ENCODE assay signal across 8 mouse cellular contexts in genomic region chr15:99415793-99416192, GRCm38 (mm10). TPM values are rescaled to one million over a fixed set of nuclear protein-coding genes. Genes with fewer than 3 reads are reported as not detected.
DNase-seq lines count a peak whose midpoint lies in the region; ATAC-seq lines count a peak whose summit lies in the region.

No protein-coding gene starts in this region.

- no peaks in the 10 kb centered on the region for H3K27me3 ChIP-seq in forebrain, embryonic 14.5 days (replicated peaks; ENCODE audit: control insufficient read depth, insufficient read depth, low read length)
- no peaks in the 10 kb centered on the region for H3K27me3 ChIP-seq in forebrain, embryonic 13.5 days
- no peaks in the 10 kb centered on the region for H3K27me3 ChIP-seq in midbrain, embryonic 14.5 days (ENCODE audit: control insufficient read depth, insufficient read depth, low read length)
- no peaks in the 10 kb centered on the region for H3K27me3 ChIP-seq in midbrain, embryonic 16.5 days (ENCODE audit: control insufficient read depth, insufficient read depth, low read depth, low read length)

- H3K36me3 ChIP-seq in forebrain, embryonic 14.5 days (ENCODE audit: control insufficient read depth, insufficient read depth, low read length) = no peaks in the 10 kb centered on the region
- H3K36me3 ChIP-seq in forebrain, embryonic 13.5 days (ENCODE audit: poor library complexity, severe bottlenecking) = no peaks in the 10 kb centered on the region
- H3K36me3 ChIP-seq in midbrain, embryonic 14.5 days (ENCODE audit: control insufficient read depth, insufficient read depth, low read length) = 0 out of 2 replicates have a peak, but pooled peaks cover 2% of the 10 kb centered on the region
- no peaks in the 10 kb centered on the region for H3K36me3 ChIP-seq in midbrain, embryonic 16.5 days (ENCODE audit: control insufficient read depth, insufficient read depth, low read length)

- H3K4me3 ChIP-seq in forebrain, embryonic 14.5 days (ENCODE audit: low read depth, low read length) = no peak overlapping the region
- H3K4me3 ChIP-seq in forebrain, embryonic 13.5 days = no peak overlapping the region
- H3K4me3 ChIP-seq in midbrain, embryonic 14.5 days (replicated peaks; ENCODE audit: low read depth, low read length) = no peak overlapping the region
- H3K4me3 ChIP-seq in midbrain, embryonic 16.5 days (ENCODE audit: low read depth, low read length) = no peak overlapping the region

- no peak overlapping the region for H3K9ac ChIP-seq in forebrain, embryonic 14.5 days (ENCODE audit: low read length)
- H3K9ac ChIP-seq in forebrain, embryonic 13.5 days = no peak overlapping the region
- H3K9ac ChIP-seq in midbrain, embryonic 14.5 days (replicated peaks; ENCODE audit: low read length) = no peak overlapping the region
- H3K9ac ChIP-seq in midbrain, embryonic 16.5 days (ENCODE audit: low read depth, low read length) = no peak overlapping the region

- DNase-seq in forebrain, embryonic 14.5 days (ENCODE audit: low spot score) = peak; percentile 35
- peak; percentile 58 for DNase-seq in midbrain, embryonic 14.5 days
- peak; percentile 66 to 74 for DNase-seq in cerebellum, adult 18-20 months
- peak; percentile 66 for DNase-seq in kidney, postnatal 14 days
- peak; percentile 88 for DNase-seq in naive thymus-derived CD4-positive, alpha-beta T cell, adult 2 months (ENCODE audit: low read depth)

- WGBS in forebrain, embryonic 14.5 days = 16% methylated on average over 2 of the region's 2 CpGs
- 18% methylated on average over 2 of the region's 2 CpGs for WGBS in forebrain, embryonic 13.5 days
- 23% methylated on average over 2 of the region's 2 CpGs for WGBS in midbrain, embryonic 14.5 days
- 18% methylated on average over 2 of the region's 2 CpGs for WGBS in midbrain, embryonic 16.5 days

- H3K9me3 ChIP-seq in forebrain, embryonic 14.5 days (replicated peaks; ENCODE audit: control insufficient read depth, low read length) = no peaks in the 10 kb centered on the region
- H3K9me3 ChIP-seq in forebrain, embryonic 13.5 days (replicated peaks) = no peaks in the 10 kb centered on the region
- H3K9me3 ChIP-seq in midbrain, embryonic 14.5 days (ENCODE audit: control insufficient read depth, low read length) = no peaks in the 10 kb centered on the region
- H3K9me3 ChIP-seq in midbrain, embryonic 16.5 days (replicated peaks; ENCODE audit: control insufficient read depth, low read length, poor library complexity, severe bottlenecking) = no peaks in the 10 kb centered on the region

- H3K4me2 ChIP-seq in forebrain, embryonic 14.5 days (ENCODE audit: low read length) = no peak overlapping the region
- no peak overlapping the region for H3K4me2 ChIP-seq in forebrain, embryonic 13.5 days
- no peak overlapping the region for H3K4me2 ChIP-seq in midbrain, embryonic 14.5 days (ENCODE audit: low read length)
- no peak overlapping the region for H3K4me2 ChIP-seq in midbrain, embryonic 16.5 days (ENCODE audit: low read length)

- no peak for ATAC-seq in forebrain, embryonic 14.5 days
- no peak for ATAC-seq in forebrain, embryonic 13.5 days
- ATAC-seq in midbrain, embryonic 14.5 days (ENCODE audit: low FRiP score, low TSS enrichment) = no peak
- no peak for ATAC-seq in midbrain, embryonic 16.5 days
- ATAC-seq in activated CD4-positive, CD25-positive, alpha-beta regulatory T cell, adult 4 months = no peak

- H3K4me1 ChIP-seq in forebrain, embryonic 14.5 days (ENCODE audit: control insufficient read depth, insufficient read depth, low read length) = peaks cover 5% of the 10 kb centered on the region
- peaks cover 12% of the 10 kb centered on the region for H3K4me1 ChIP-seq in forebrain, embryonic 13.5 days
- peaks cover 6% of the 10 kb centered on the region; the same call in 1 of the 2 replicates for H3K4me1 ChIP-seq in midbrain, embryonic 14.5 days (ENCODE audit: control insufficient read depth, insufficient read depth, low read length)
- H3K4me1 ChIP-seq in midbrain, embryonic 16.5 days (ENCODE audit: control insufficient read depth, insufficient read depth, low read length) = peaks cover 5% of the 10 kb centered on the region

- H3K27ac ChIP-seq in forebrain, embryonic 14.5 days (ENCODE audit: low read depth, low read length) = no peak overlapping the region
- H3K27ac ChIP-seq in forebrain, embryonic 13.5 days = no peak overlapping the region
- H3K27ac ChIP-seq in midbrain, embryonic 14.5 days (replicated peaks; ENCODE audit: low read depth, low read length) = no peak overlapping the region
- no peak overlapping the region for H3K27ac ChIP-seq in midbrain, embryonic 16.5 days (ENCODE audit: low read length)

RNA-seq across cellular contexts. Expression of gene Tmbim6, which starts 23.1 kb away (rescaled TPM):
- 230 and 247 TPM in 2 replicates for polyA plus RNA-seq in forebrain, embryonic 14.5 days (2014; fragmentation: Nextera tagmentation; extraction: Ambion mirVana)
- polyA plus RNA-seq in forebrain, embryonic 13.5 days (2015; fragmentation: Nextera tagmentation; extraction: Ambion mirVana) = 227 and 249 TPM in 2 replicates
- polyA plus RNA-seq in midbrain, embryonic 14.5 days (2014; fragmentation: Nextera tagmentation; extraction: Ambion mirVana) = 233 and 255 TPM in 2 replicates
- 279 and 310 TPM in 2 replicates for polyA plus RNA-seq in midbrain, embryonic 16.5 days (2015; fragmentation: Nextera tagmentation; extraction: Ambion mirVana)
- polyA plus RNA-seq in activated CD4-positive, CD25-positive, alpha-beta regulatory T cell, adult 4 months (2017; shearing (Covaris generic)) = 1,000 to 10,000 TPM in 1 of 2 experiments, 100 to 1,000 TPM in 1; 855 to 1,076 TPM

RNA-seq across cellular contexts. Expression of gene Nckap5l, which starts 41.8 kb away (rescaled TPM):
- polyA plus RNA-seq in forebrain, embryonic 14.5 days (2014; fragmentation: Nextera tagmentation; extraction: Ambion mirVana) = 9.1 and 12.4 TPM in 2 replicates
- 9.3 and 13.4 TPM in 2 replicates for polyA plus RNA-seq in forebrain, embryonic 13.5 days (2015; fragmentation: Nextera tagmentation; extraction: Ambion mirVana)
- 16.8 and 17.6 TPM in 2 replicates for polyA plus RNA-seq in midbrain, embryonic 14.5 days (2014; fragmentation: Nextera tagmentation; extraction: Ambion mirVana)
- 16.2 and 17.1 TPM in 2 replicates for polyA plus RNA-seq in midbrain, embryonic 16.5 days (2015; fragmentation: Nextera tagmentation; extraction: Ambion mirVana)
- 1 to 10 TPM in 1 of 2 experiments, under 1 TPM in 1; 0.76 to 1.2 TPM for polyA plus RNA-seq in activated CD4-positive, CD25-positive, alpha-beta regulatory T cell, adult 4 months (2017; shearing (Covaris generic))

RNA-seq across cellular contexts. Expression of gene Fmnl3, which starts 45.5 kb away (rescaled TPM):
- 3.9 and 5.6 TPM in 2 replicates for polyA plus RNA-seq in forebrain, embryonic 14.5 days (2014; fragmentation: Nextera tagmentation; extraction: Ambion mirVana)
- 8.1 and 8.2 TPM in 2 replicates for polyA plus RNA-seq in forebrain, embryonic 13.5 days (2015; fragmentation: Nextera tagmentation; extraction: Ambion mirVana)
- polyA plus RNA-seq in midbrain, embryonic 14.5 days (2014; fragmentation: Nextera tagmentation; extraction: Ambion mirVana) = 6.1 and 7.5 TPM in 2 replicates
- polyA plus RNA-seq in midbrain, embryonic 16.5 days (2015; fragmentation: Nextera tagmentation; extraction: Ambion mirVana) = 7.9 and 8.0 TPM in 2 replicates
- 1 to 10 TPM; 6.1 to 9.0 TPM for polyA plus RNA-seq in activated CD4-positive, CD25-positive, alpha-beta regulatory T cell, adult 4 months (2017; shearing (Covaris generic))

RNA-seq across cellular contexts. Expression of gene Bcdin3d, which starts 58.7 kb away (rescaled TPM):
- polyA plus RNA-seq in forebrain, embryonic 14.5 days (2014; fragmentation: Nextera tagmentation; extraction: Ambion mirVana) = 22.4 and 25.4 TPM in 2 replicates
- 24.7 and 25.4 TPM in 2 replicates for polyA plus RNA-seq in forebrain, embryonic 13.5 days (2015; fragmentation: Nextera tagmentation; extraction: Ambion mirVana)
- 23.0 and 24.6 TPM in 2 replicates for polyA plus RNA-seq in midbrain, embryonic 14.5 days (2014; fragmentation: Nextera tagmentation; extraction: Ambion mirVana)
- 19.0 and 21.6 TPM in 2 replicates for polyA plus RNA-seq in midbrain, embryonic 16.5 days (2015; fragmentation: Nextera tagmentation; extraction: Ambion mirVana)
- 10 to 100 TPM; 23.3 to 23.5 TPM for polyA plus RNA-seq in activated CD4-positive, CD25-positive, alpha-beta regulatory T cell, adult 4 months (2017; shearing (Covaris generic))

Comparison
In these comparisons a context has a peak if more than half of its experiments do, and no peak if none do; other contexts are left out.
1. DNase-seq: peak in every context shown above with its lines; median percentile 88 in naive thymus-derived CD4-positive, alpha-beta T cell, adult 2 months; 70 in cerebellum, adult 18-20 months; 66 in kidney, postnatal 14 days; 58 in midbrain, embryonic 14.5 days; 35 in forebrain, embryonic 14.5 days.